Mouse (Mus musculus): ENCODE results near the gene Parp12.

- TF ChIP-seq CTCF (IDR thresholded peaks at IDR 0.05; ENCODE audit: low read depth, low read length) (no peak), EP300 (IDR thresholded peaks at IDR 0.05; ENCODE audit: insufficient read depth, low read depth, low read length) (no peak)
Observed at GRCm38 (mm10) chr6:39057161-39057560, 61.0 kb downstream of the Parp12 start.

Measured in ES-Bruce4 (cell line).